Mouse (Mus musculus) urinary bladder, adult 18-20 months (tissue): ENCODE measurements around the gene Prpsap1.

Experiments
- DNase-seq, 2 experiments: peaks; one replicate each; pipeline ENCODE4 v3.0.0; 2022; ENCODE audit warnings: low spot score in 2 of 2, mixed read lengths in 2 of 2

Gene Prpsap1

DNA sequence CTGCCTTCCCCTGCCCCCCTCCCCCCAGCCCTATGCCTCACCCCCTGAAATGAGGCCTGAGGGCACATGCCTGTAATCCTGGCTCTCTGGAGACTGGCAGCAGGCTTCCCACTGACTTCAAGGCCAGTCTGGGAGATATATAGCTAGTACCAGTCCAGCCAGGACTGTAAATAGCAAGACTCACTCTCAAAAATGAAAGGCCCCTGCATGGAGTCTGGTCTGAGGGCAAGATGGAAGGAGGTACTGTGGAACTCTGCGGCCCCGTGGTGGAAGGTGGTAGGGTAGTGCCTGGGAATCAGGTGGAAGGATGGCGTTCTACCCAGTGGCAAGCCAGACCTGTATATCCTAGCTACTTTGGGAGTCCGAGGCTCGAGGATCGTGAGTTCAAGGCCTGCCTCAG is 50.1 kb downstream of the Prpsap1 start:
- DNase-seq, result no peak

DNA sequence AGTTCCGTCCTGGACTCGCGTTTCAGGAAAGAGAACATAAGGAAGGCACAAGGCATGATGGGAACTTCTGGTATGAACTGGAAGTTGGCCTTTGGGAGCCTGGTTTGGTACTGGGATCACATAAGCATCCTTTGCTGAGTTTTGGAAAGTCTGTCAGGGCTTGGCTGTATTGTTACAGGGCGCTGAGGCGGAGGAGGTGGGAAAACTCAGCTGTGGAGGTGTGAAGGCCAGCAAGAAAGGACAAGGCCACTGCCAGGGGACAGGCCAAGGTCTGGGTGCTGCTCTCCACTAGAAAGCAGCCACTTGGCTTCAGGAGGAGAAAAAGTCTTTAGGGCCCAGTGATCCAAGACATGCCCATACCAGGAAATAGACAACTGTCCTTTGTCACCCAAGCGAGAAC is 50.7 kb downstream of the Prpsap1 start:
- no peak for DNase-seq

DNA sequence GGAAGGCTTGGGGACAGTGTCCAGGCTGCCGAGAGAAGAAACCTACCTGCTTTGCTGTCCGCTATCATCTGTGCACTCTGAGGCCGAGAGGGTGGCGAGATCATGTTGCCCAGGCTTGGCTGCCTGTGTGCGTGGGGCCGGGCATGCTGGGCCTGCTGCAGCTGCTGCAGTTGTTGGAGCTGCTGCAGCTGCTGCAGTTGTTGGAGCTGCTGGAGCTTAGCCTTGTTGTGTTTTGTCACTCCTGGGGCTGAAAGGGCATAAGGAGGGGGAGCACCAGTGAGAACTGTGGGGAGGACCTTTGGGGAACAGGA is 51.2 kb downstream of the Prpsap1 start:
- no peak for DNase-seq

GRCm38 (mm10) chr11:116442129-116442866 is 51.7 kb downstream of the Prpsap1 start:
- DNase-seq, result no peak

DNA sequence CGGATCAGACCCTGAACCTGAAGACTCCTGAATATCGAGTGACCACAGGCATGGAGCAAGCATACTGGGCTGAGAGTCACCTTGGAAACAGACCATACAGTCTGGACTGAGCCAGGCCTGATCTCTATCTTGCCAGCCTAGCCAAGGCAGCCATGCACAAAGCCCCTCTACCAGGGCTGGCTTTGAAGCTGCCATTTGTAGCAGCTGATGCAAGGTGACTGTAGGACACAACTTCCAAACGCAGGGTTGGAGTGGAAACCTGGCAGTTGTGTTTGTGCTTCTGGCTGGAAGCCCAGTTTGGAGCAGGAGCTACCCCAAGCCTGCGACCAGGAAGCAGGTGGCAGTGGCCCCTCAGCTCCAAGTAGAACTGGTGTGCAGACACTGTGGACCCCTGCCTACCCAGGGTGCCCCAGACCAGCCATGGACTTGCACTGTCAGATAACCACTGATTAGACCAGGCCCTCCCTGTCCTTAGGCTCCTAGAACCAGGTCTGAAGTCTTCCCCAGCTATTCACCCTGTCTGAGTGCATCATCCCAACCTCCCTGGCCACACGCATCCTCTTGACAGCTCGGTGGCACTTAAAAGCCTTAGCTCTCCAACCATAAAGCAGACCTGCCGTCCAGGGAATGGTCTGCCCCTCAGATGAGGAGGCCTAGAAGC is 53.5 kb downstream of the Prpsap1 start:
- DNase-seq, result no peak

DNA sequence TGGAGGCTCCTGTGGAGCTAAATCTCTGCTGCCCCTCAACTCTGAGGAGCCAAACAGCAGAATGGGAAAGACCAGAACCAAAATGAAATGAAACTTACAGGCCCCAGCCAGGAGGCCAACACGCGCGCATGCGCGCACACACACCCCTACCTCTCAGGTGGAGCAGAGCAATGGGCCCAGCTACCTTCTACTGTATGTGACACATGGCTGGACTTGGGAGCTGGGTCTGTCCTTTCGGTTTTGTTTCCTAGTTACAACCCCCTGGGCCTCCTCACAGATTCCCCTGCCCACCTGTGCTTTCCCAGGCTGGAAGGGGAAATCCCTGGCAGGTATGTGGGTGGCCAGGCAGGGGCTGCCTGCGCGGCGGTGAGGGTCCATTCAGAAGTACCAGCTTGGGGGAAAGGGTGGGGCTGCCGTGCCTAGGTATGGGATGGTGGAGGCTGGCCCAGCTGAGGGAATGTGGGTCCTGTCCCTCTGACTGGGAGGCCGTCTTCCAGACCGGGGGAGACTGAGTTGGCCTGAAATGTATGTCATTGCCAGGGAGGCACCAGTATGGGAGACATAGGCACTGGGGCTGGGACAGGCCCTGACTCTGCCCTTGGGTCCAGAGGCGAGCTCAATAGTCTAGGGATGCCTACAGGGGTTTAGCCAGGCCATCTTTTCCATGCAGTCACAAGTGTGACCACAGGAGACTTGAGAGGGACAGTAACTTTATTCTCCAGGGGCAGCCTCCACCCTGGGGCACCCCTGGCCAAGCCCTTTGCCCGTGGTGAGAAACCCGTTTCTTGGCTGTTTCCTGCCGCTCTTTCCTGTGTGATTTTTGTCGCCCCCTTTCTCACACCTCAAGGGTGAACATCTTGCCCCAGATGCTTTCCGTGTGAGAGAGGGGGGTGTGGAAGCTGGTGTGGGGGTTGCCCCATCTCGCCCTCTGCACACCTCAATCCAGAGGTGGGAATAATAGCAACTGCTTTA is 54.4 kb downstream of the Prpsap1 start:
- DNase-seq, result no peak

DNA sequence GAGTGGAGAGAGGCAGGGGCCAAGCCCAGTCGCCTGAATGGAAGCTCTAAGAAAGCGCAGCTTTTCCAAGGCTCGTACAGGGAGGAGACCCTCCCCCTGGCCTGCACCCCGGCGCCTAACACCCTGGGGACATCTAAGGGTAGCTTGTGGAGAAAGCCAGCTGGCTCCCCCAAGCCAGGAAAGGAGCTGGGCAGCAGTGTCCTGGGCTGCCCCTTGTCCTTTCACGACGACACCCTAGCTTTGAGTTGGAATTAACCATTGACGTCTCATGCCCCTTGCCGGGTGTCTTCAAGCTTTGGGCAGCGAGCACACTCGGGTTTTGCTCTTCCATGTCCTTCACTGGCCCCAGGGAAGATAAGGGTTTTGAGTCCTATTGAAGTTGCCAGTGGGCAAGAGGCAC is 56.5 kb downstream of the Prpsap1 start:
- DNase-seq, result no peak

DNA sequence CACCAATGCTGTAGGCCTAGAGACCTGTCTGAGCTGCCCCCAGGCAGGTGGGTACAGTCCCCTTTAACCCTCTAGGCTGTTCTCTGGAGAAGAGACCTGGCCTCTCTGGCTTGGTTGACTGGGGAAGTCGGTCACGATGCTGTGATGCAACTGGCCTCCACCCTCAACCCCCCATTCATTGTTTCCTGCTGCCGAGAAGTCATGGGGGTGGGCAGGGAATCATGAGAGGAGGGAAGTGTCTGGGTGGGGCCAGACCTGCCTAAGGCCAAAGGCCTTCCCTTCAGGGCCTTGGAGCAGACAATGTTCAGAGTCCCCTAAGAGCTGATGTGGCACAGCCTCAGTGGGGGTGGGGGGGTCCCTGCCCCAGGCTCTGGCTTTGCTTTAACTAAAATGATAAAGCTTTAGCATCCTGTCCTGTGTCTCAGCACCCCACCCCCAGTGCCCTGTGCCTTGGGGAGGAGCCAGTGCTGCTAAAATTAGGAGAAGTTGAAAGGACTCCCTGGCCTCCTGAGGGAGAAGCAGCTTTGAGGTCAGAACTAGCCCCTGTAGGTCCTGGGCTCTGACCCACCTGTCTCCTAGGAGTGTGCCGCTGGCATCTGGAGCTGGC is 57.2 kb downstream of the Prpsap1 start:
- DNase-seq, result no peak

- DNase-seq, result no peak
Observed at GRCm38 (mm10) chr11:116435992-116436724, 57.8 kb downstream of the Prpsap1 start.

GRCm38 (mm10) chr11:116434967-116435752 is 58.8 kb downstream of the Prpsap1 start:
- DNase-seq, result no peak

DNA sequence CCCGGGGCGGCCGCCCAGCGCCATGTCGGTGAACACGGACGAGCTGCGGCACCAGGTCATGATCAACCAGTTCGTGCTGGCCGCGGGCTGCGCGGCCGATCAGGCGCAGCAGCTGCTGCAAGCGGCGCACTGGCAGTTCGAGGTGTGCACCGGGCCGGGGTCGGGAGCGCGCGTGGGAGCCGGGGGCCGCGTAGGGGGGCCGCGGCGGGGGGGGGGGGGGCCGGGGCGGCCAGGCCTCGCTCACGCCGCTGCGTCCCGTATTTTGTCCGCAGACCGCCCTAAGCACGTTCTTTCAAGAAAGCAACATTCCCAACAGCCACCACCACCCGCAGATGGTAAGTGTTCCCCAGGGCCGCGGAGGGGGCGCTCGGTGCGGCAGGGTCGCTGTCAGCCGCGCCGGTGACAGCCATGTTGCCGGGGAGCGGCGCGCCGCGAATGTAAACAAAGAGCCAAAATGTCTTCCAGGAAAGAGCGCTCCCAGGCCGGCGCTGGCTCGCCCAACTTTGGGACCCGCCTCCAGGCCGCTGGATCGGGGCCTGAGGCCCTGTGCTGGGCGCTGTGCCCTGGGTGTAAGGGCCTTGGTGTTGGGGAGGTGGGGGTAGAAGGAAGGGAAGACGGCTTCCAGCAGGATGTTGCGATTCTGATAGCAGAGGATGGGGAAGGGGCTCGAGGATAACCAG is 59.6 kb downstream of the Prpsap1 start:
- DNase-seq, result peak in 1 of 2 experiments; percentile 73

GRCm38 (mm10) chr11:116433356-116434286 is 60.4 kb downstream of the Prpsap1 start, which contains the start of gene Ubald2:
Ubald2 (plus strand) TSS chr11:116434094.
- DNase-seq, result peak; percentile 94 to 100

DNA sequence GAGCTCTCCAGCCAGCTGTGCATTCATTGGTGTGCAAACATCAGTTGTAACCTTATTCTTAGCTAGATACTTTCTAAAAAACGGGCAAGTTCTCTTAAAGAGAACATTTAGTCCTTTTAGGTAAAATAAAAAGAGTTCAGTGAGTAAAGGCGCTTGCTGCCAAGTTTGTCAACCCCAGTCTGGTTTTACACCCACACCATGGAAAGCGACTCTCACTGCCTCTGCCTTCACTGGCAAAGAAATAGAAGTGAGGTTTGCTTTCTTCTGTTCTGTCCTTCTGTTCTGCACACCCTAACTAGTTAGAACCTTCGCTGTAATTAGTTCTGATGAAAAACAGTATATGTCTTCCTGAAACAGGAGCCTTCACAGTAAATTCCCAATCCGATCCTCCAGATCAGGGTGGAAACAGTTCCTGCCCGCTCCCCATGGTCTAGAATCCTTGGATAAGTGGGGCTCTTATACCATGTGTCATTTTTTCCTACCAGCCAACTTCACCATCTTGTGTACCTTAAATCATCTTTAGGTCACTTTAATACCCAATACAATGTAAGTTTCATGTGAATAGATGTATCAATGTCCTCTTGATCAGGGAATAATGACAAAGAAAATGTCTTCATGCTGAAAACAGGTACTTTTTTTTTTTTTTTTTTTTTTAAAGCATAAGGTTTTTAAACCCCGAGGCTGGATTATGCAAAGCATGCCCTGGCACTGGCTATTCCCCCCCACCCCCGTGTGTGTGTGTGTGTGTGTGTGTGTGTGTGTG is 61.2 kb downstream of the Prpsap1 start:
- DNase-seq, result no peak

- DNase-seq, result no peak
Observed at GRCm38 (mm10) chr11:116432127-116432526, 61.9 kb downstream of the Prpsap1 start.

- DNase-seq, result peak in 1 of 2 experiments; percentile 72
Observed at GRCm38 (mm10) chr11:116431428-116432077, 62.4 kb downstream of the Prpsap1 start.

- DNase-seq, result no peak
Observed at GRCm38 (mm10) chr11:116430723-116431427, 63.1 kb downstream of the Prpsap1 start.
